Mouse (Mus musculus): ENCODE results near the gene Fer.
"Not testable (repeated sequence)": the region's sequence is repeated elsewhere in the genome, so short reads cannot be mapped to it uniquely, and the experiment has no call there.

The Fer gene

DNA sequence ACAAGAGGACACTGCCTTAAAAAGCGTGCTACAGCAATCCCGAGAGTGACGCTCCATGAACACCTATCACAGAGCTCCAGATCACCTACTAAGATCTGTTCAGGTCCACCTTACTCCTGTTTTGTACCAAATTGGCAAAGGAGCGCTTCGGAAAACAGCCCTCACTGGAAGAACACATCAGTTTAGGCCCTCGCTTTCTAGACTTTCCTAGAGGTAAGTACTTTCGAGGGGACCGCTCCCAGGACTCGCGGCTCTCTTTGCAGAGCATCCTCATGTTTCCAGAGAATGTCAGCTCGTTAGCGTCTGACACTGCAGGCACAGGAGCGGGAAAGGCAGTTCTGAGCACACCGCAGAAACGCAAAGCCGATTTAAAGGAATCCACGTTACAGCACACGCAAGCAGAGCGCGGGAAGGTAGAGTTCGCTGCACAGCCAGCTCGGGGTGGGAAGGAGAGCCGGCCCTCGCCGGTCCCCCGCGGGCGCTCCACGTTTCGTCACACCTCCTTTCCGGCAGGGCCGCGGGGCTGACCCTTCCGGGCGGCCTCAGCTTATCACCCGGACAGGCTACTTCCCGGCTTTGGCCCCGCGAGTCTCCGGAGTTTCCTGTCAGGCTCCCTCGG, at the start of gene Fer:
Gene Fer (plus strand): TSS at position 51 of the 619 bp plus-strand sequence.
- no peak for DNase-seq (ENCODE audit: low read depth, low spot score)

DNA sequence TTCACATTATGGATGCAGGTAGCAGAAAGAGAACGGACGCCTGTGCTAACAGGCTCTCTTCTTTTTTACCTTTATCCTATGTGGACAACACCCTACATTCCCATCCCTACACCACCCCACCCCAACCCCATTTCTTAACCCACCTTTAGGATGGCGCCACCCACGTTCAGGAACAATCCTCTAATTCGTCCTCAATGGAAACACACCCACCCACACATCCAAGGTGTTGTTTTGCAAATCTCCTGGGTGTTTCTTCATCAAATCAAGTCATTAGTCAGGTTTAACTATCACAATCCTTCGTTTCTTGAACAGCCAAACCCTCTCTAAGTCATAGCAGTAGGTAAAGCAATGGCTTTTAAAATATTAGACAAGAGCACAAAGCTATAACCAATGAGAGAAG, 49.3 kb upstream of the Fer start:
- DNase-seq (ENCODE audit: low read depth, low spot score) = no peak

DNA sequence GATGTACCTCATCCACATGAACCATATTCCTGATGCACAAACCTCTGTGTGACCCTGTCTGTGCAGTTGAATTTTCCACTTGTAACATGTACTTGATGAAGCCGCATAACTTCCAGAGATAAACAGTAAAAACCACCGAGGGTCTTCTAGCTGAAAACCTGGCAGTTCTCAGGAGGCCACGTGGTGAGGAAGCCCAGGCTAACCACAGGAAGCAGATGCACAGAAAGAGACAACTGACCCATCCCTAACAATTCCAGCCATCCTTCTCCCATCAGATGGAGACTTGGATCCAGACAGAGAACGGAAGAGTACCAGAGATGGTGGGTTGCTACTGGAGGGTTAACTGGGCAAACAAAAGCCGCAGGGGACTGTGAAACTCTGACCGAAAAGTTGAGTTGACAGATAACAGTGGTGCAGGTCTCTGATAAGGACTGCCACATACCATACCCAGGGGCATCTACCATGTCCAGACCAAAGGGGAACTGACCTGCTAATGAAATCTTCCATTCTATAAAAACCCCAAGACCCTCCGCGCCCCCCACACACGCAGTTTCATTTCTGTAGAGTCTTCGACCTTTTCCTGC, 44.3 kb upstream of the Fer start:
- no peak for DNase-seq (ENCODE audit: low read depth, low spot score)

- no peak for DNase-seq (ENCODE audit: low read depth, low spot score)
Measured at GRCm38 (mm10) chr17:63824141-63824540, 38.7 kb upstream of the Fer start.

- no peak for DNase-seq (ENCODE audit: low read depth, low spot score)
Measured at GRCm38 (mm10) chr17:63826196-63826595, 36.7 kb upstream of the Fer start.

DNA sequence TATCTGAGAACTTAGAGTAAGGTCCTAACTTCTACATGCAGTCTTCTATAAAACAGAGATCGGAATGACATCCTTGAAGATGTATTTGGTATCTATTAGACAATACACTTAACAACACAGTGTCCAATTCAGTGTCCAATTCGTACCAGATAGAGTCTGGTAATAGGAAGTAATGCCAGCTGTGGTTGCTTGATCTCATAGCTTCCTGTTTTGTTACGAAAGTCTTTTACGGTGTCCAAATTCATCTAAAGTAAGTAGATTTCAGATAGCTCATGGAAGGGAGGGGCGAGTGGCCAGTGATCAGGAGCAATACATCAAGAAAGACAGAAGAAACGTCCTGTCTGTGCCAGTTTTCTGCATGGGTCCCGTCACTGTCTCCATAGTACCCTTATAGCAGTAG, 36.1 kb upstream of the Fer start:
- DNase-seq (ENCODE audit: low read depth, low spot score) = no peak

- no peak for DNase-seq (ENCODE audit: low read depth, low spot score)
Measured at GRCm38 (mm10) chr17:63828561-63829332, 34.1 kb upstream of the Fer start.

GRCm38 (mm10) chr17:63831550-63831949, 31.3 kb upstream of the Fer start:
- DNase-seq (ENCODE audit: low read depth, low spot score) = no peak

DNA sequence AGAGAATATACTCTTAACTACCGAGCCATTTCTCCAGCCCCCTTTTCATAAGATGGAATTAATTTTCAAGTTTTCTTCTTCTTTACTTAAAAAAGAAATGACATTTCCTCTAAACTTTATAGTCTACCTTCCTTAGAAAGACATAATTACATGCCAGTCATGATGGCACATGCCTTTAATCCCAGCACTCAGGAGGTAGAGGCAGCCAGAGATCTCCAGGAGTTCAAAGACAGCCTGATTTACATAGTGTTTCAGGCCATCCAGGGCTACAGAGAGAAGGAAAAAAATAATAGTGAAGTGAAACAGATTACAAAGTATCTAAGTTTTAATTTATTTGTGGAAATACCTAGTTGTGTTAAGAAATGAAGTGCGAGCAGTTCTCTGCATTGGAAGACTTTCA, 26.6 kb upstream of the Fer start:
- no peak for DNase-seq (ENCODE audit: low read depth, low spot score)

DNA sequence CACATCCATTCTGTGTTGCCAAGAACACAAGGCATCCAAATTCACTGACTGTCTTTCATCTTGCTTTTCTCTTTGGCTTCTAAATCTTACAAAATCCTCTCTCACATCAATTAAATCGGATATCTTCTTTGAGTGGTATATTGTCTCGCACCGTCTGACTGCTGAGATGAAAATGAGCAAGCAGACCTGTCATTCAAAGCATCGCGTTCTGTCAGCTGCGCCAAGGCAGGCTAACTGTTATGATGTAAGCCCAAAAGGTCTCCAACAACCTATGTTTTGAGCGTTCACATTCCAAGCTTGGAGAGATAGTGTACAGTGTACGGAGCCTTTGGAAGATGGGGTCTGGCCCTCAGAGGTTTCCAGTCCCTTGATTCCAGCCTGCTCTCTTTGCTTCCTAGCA, 26.2 kb upstream of the Fer start:
- DNase-seq (ENCODE audit: low read depth, low spot score) = no peak

GRCm38 (mm10) chr17:63838144-63838543, 24.7 kb upstream of the Fer start:
- DNase-seq (ENCODE audit: low read depth, low spot score) = no peak

DNA sequence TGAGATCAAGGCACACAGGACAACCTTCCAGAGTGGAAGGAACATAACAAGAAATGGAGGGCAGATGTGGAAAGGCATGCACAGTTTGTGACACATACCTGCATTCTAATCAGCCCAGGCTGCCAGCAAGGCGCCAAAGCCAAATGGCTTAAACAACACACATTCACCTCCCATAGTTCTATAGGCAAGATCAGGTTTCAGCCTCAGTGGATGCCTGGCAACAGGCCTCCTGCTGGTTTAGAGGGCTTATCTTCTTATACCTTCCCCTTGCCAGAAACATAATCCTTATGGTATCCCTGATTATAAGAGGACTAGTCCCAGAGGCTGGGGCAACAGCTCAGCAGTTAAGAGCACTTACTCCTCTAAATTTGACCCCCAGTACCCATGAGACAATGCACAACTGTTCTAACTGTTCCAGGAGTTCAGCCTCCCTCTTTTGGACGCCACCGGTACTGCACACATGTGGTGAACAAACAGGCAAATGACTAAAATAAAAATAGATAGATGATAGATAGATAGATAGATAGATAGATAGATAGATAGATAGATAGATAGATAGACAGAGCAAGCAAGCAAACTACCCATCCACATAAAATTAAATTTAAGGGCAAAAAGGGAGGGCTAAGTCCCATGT, 23.1 kb upstream of the Fer start:
- no peak for DNase-seq (ENCODE audit: low read depth, low spot score)

- no peak for DNase-seq (ENCODE audit: low read depth, low spot score)
Measured at GRCm38 (mm10) chr17:63842226-63842625, 20.6 kb upstream of the Fer start.

- no peak for DNase-seq (ENCODE audit: low read depth, low spot score)
Measured at GRCm38 (mm10) chr17:63844936-63845335, 17.9 kb upstream of the Fer start.

DNA sequence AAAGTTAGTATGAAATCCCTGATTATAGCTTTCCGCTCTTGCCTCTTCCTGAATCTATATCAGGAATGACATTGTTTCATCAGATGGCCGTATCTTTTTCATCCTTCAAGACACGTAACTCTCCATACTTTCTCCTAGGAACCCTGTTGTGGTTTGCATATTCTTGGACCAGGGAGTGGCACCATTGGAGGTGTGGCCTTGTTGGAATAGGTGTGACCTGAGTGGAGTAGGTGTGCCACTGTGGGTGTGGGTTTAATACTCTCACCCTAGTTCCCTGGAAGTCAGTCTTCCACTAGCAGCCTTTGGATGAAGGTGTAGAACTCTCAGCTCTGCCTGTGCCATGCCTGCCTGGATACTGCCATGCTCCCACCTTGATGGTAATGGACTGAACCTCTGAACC, 17.1 kb upstream of the Fer start:
- DNase-seq (ENCODE audit: low read depth, low spot score) = not testable (repeated sequence)

- DNase-seq (ENCODE audit: low read depth, low spot score) = no peak
Measured at GRCm38 (mm10) chr17:63849151-63849550, 13.7 kb upstream of the Fer start.

- peak; percentile 80 for DNase-seq (ENCODE audit: low read depth, low spot score)
Measured at GRCm38 (mm10) chr17:63849566-63849965, 13.3 kb upstream of the Fer start.

DNA sequence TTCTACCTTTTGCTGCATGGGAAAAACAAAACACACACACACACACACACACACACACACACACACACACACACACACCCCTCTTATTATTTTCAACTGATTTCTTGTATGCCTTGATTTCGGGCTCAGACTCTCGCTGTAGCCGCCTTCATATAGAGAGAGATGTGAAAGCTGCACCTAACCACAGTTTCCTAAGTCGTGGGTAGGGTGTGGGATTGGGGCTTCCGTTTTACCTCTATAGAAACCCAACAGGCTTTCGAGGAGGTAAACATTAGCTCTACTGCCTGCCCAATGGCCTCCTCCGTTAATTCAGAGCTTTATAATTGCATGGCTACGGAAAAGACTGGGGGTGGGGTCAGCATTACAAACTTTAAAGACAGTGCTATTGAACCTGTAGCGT, 12.8 kb upstream of the Fer start:
- DNase-seq (ENCODE audit: low read depth, low spot score) = no peak

DNA sequence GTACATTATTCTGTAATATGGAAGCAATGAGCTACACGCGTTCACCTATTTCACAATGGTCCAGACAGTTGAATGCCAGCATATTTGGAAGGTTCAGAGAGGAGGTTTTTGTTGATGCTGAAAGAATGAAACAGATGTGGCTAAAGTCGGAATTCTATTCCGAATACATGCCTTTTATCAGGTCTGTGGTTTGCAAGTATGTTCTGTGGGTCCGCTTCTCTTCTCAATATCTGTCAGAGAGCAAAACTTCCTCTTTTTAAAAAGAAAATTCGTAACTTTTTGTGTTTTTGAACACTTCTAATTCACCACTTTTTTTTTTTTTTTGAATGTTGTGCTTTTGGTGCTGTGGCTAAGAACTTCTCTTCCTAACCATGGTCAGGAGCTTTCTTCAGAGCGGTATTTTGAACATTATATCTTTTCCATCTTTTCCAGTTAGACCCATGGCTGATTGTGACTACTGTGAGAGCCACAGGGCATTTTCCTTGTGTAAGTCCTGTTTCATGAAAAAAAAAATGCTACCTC, 5.8 kb upstream of the Fer start:
- no peak for DNase-seq (ENCODE audit: low read depth, low spot score)

DNA sequence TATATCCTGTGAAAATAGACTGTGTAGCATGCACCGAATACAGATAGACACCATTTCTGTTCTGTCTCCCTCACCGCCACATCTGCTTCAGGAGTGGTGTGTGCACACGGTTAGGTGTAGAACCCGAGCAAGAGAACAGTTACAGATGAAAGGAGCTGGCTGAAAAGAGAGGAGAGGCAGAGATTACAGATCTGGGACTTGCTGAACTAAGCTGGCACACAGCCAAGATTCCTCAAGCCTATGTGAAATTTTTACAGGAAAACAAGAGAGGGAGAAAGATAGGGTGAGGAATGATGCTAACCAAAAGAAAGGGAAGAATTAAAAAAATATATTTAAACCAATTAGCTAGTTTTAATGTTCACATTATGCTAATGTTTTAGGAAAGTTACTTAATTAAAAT, 1.9 kb upstream of the Fer start:
- DNase-seq (ENCODE audit: low read depth, low spot score) = peak; percentile 20

DNA sequence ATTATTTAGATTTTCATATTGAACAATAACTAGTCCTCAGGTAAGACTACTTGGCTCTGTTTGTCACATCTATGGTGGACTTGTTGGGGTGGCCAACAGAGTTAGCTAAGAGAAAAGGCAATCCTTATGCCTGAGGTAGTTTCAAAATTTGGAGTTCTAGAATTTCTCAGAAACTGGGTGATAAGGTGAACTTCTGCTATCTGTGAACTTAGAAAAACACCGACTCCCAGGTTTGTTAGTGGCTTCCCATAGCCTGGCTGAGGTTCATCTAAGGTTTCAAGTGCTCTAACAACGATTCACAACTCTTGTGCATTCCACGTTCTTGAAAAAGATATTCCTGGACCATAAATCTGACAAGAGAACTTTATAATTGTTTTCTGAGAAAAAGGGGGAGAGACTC, 463 bp upstream of the Fer start:
- DNase-seq (ENCODE audit: low read depth, low spot score) = no peak

DNA sequence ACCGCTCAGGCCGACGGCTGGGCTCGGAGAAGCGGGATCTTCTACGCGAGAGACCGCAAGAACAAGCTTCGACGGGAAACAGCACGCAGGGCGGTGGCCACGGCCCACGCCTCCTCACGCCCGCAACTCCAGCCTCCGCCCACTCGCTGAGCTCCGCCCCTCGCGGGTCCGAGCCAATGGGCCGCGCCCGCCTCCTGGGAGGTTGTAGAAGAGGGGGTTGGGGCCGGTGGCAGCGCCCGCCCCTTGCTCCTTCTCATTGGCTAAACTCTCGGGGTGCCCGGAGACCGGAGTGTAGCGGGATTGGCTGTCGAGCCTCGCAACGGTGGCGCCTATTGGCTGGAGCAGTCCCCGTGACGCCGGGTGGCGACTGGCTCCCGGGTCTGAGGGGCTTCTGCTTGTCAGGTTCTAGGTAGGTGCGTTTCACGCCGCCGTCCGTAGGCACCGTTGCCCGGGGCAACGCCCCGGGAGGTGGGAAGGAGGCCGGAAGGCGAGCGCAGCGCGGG, 836 bp downstream of the Fer start, which contains the start of gene A930002H24Rik:
Gene A930002H24Rik (minus strand): TSS at position 145 of the 503 bp plus-strand sequence.
- peak; percentile 94 for DNase-seq (ENCODE audit: low read depth, low spot score)

Data from embryo, embryonic 11.5 days (tissue).